Mouse (Mus musculus) fibroblast of lung, adult 2 months (primary cell): ENCODE data around the gene Nckap5.
"Not testable (repeated sequence)": the region's sequence is repeated elsewhere in the genome, so short reads cannot be mapped to it uniquely, and the experiment has no call there.

ENCODE experiments used
- DNase-seq: peaks from one replicate; pipeline ENCODE4 v3.0.0-alpha.2; 2011; ENCODE audit warnings: low read depth

Nckap5 gene

DNA sequence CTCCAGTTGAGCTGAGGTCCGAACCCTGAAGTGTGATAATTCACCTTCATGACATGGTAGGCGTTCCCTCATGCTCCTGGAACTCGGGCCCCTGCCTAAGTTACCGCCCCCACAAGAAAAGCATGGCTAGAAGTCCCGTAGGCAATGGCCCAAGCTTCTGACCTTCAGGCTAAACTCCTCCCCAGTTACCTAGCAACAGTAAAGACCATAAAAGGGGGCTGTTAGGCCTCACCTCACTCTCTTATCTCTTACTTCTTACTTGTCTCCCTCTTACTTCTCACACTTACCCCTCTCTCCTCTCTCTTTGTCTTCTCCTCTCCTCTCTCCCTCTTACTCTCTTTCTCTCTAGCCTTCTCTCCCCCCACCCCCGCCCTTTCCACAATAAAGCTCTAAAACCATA lies 811.9 kb downstream of the Nckap5 start:
- not testable (repeated sequence) for DNase-seq

DNA sequence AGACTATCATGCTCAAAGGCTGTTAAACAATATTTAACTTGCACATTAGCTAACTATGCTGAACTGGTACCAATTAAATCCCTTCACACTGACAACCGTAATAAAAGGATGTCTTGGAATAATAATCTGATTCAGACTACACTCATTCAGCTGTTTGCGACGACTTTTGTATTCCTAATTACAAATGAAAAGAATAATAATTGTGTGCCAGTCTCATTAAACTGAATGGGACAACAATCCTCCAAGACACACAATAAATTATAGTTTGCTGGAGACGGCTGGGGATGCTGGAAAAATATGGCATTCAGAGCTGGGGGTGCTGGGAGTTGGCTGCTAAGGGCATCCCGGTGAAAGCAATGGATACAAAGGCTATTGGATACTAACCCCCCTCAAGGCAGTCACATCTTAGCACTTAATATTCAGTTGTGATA lies 818.9 kb downstream of the Nckap5 start:
- DNase-seq = no peak

DNA sequence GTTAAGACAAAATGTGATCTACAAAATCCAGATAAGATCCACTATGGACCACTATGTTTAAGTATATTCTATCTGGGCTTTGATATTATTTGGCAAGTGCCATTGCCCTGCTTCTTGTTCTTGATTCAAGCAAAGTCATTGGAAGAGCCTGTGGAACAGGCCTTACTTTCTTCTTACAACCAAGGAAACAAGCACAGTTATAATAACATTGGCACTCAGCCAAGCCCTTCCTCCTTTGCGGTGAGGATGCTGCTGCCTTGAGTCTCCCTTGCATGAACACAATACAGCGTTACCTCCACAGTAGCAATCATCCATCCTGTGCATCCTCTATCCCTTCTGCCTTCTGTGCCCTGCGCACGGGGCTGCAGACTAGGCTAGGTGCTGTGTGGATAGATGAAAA lies 823.0 kb downstream of the Nckap5 start:
- no peak for DNase-seq

DNA sequence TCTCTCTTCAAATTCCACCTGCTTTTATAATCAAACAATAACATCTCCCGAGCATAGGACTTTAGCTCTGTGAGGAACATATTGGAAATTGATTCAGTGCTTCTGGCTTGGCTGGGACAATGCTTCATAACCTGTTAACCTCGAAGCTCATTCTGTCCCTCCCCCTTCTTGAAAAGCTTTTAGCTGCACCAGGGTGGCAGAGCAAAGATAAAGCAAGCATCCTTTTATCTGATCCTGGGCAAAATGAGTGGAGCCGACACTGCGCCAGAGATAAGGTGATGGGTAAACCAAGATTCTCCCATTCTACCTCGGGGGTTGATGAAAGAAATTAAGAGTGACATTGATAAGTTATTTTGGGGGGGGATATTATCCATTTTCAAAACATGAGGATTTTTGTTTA lies 824.9 kb downstream of the Nckap5 start:
- DNase-seq = no peak

DNA sequence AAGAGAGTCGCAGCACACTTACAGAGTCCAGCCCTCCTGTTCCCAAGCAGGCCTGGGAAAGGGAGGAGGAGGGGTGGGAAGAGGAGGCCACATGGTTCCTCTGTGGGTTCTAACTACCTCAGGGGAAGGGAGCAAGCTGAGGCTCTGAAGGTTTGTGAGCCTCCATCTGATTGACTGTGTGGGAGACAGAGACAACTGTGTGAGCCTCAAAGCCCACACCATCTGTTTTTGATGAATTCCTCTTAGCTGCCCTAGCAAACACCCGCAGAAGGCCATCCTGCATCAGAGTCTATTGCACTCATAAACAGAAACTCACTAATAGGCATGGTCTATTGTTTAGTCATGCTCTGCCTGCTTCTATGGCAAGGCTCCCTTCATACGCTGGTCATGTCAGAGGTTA lies 834.1 kb downstream of the Nckap5 start:
- no peak for DNase-seq

DNA sequence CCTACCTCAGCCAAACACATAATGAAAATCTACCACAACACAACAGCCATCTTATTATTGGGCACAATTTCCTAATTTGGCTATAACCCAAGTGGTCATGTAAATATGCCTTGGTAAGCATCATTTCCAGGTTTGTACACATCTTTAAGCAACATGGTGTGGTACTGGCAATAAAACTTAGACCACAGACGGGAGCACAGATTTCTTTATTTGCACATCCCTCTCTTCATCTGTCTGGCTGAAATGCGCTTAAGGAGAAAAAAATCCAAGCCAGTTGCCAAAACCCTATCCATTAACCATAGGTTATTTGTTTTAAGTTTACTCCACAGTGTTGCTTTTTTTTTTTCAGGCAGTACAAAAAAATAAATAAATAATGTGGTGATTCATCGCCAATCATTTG lies 842.8 kb downstream of the Nckap5 start:
- no peak for DNase-seq

DNA sequence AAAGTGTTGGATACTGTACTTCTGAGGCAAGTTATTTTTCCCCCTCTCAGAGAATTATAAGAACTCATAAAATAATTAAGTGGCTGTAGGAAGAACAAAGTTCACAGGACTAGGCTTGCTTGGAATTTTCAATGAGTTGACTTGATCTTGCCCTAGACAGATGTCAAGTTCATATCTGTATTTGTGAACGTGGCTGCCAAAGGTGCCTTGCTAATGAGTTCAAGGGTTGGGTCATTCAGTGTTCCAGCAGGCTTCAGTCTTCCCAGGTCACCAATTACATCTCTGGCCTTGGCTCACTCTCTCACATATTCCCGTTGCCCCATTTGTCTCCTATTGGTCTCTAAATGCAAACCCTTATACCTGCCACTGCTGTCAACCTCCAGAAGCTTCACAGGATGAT lies 846.0 kb downstream of the Nckap5 start:
- no peak for DNase-seq

DNA sequence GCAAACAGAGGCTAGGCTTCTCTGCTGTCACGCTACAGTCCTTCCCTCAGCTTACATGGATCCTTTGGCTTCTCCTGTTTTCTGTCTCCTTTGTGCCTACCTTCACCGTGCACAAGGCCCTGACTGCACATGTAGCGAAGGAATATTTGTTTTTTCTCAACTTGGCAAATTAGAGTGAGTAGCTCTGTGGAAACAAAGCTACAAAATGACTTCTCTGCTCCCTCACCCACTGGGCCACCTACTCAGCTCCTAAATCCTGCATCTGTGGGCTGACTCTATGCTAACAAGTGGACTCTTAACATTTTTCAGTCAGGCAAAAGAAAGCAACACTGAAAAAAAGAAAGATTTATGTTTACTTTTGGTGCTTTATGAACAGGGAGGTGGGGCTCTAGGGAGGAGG lies 856.0 kb downstream of the Nckap5 start:
- no peak for DNase-seq

DNA sequence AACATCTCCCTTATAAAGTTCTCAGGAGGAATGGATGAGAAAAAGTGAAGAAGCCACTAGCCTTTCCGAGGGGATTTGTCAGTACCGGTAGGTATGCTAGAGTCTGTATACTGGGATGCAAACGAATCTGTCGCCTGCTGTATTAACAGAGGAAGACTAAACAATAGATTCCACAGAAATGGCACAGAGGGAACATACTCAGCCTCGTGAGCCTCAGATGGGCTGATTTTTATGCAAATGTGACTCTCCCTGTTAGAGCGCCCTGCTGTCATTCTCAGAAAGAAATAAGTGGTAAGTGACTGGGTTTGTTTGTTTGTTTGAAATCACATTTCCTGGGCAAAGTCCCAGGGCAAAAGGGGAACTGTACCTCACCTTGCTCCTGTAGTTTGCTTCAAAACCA lies 858.7 kb downstream of the Nckap5 start:
- no peak for DNase-seq

DNA sequence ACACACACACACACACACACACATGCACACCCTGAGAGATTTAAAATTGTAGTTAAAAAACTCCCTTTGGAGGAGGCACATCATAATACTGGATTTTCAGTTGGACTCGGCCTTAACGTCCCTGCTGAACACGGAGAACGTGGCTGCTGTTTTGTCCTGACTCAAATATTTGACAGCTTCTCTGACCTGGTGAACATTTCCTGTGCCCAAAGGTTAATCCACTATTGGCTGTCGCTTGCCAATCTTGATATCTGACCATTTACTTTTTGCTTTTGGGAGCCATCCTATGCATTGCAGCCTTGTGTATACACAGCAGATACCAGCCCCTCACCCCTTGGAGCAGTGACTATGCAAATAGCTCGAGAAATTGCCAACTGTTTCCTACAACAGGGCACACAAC lies 862.9 kb downstream of the Nckap5 start:
- DNase-seq = no peak

DNA sequence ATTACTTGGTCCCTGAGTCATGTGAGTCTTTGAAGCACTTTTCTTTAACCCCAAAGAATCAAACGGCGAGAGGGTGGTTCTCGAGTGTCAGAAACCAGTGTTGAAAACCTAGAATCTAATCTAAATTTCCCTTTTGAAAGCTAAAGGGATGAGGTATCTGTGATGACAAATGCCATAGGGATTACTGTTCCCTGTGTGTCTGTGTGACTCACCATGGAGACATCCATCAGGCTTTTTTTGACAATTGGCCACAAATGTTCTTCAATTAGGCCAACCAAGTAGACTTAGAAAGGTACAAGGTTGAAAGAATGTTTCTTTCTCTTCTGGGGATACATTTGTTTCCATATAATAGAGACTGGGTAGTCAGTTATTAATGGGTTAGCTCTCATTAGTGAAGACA lies 879.6 kb downstream of the Nckap5 start:
- no peak for DNase-seq

DNA sequence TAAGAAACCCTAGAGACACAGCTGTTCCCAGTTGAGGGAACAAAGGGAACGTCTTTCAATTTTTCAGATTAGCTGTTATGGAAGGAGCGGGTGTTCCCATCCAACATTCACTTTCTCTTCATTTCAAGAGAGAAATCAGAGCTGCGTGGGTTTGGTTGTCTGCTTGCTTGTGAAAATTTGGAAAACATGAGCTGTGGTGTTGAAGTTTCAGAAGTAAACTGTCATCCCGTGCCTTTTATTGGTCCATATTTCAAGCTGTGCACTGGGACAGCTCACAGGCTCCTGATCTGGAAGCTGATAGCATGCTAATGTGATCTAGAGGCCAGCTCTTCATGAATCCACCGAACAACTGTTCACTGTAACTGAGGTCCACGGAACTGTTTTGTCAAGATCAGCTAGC lies 881.5 kb downstream of the Nckap5 start:
- DNase-seq = no peak

DNA sequence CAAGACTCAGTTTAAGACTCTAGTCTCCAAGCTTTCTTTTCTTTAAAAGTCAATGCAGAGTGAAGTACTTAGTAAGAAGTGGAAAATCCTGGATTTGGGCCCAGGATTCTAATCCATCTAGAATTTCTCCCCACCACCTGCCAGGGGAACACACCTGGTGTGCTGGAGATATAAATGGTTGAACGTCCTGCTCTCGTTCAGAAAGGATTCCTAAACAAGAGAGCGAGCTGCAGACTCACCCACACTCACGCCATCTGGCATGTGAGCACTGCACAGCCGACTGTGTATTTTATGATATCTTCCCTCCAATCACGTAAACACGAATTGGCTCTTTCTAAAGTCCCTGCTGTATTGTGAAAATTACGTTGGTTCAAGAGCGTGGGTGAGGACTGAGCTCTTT lies 885.5 kb downstream of the Nckap5 start:
- DNase-seq = no peak

DNA sequence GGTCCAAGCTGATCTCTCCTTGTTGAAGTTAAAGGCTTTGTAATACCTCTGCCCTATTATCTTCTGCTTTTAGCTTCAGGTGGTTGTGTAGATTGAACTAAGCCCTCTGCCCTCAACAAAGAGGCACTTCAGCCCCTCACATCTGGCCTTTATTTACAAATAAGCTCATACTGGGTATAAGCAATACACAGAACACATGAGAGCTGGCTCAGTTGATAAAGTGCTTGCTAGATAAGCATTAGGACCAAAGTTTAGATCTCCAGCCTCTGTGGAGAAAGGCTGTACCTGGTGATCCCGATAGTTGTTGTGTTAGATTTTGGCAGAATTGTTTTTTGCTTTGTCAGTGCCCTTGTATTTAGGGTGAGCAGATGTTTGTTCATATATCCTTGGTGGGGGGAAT lies 887.3 kb downstream of the Nckap5 start:
- no peak for DNase-seq

DNA sequence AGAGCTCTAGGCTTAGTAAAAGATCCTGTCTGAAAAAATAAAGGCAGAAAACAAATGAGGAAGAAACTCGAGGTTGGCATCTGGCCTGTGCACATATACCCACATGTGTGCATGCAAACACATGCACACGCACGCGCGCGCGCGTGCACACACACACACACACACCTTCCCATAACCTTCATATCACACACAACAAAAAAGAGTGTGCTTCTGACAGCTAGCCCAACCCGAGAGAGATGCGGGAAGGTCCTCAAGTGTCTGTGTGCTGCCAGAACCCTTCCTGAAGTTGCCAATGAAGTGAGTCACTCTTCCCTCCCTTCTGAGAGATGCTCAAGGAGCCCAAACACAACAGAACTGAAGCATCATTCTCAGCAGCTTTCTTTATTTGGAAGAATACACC lies 905.1 kb downstream of the Nckap5 start:
- DNase-seq = no peak

DNA sequence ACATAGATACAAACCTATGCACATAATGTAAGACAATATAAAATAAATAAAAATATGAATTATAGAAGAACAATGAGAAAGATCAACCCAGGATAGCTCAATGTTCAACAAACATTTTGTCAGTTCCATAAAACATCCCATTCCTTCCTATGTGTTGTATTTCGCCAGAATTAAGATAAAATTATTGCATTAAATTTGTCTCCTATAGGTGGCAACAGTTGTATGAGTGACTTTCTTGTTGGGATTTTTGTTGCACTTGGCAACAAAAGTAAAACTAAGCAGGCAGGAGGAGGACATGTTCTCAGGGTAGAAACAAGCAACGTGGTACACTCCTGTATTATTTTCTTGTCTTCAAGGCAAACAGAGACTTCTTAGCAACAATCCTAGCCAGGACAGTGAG lies 907.5 kb downstream of the Nckap5 start:
- DNase-seq = no peak

DNA sequence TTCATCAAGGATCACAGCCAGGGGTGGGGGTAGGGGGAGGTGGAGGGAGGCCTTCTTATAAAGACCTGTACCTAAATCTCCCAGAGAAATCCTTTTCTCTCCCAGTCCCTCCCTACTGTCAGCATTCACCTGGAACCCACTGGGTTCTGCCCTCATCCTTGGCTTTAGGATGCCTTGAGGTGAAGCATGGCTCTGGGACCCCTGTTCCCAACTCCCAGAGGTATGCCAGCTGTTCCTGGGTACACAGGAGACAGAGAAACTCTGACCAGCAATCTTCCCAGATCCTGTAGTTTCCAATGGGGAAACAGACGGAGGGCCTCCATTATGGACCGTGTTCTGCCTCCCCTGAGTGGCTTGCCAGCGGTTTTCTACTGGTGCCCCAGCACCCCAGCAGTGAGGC lies 909.9 kb downstream of the Nckap5 start:
- no peak for DNase-seq

DNA sequence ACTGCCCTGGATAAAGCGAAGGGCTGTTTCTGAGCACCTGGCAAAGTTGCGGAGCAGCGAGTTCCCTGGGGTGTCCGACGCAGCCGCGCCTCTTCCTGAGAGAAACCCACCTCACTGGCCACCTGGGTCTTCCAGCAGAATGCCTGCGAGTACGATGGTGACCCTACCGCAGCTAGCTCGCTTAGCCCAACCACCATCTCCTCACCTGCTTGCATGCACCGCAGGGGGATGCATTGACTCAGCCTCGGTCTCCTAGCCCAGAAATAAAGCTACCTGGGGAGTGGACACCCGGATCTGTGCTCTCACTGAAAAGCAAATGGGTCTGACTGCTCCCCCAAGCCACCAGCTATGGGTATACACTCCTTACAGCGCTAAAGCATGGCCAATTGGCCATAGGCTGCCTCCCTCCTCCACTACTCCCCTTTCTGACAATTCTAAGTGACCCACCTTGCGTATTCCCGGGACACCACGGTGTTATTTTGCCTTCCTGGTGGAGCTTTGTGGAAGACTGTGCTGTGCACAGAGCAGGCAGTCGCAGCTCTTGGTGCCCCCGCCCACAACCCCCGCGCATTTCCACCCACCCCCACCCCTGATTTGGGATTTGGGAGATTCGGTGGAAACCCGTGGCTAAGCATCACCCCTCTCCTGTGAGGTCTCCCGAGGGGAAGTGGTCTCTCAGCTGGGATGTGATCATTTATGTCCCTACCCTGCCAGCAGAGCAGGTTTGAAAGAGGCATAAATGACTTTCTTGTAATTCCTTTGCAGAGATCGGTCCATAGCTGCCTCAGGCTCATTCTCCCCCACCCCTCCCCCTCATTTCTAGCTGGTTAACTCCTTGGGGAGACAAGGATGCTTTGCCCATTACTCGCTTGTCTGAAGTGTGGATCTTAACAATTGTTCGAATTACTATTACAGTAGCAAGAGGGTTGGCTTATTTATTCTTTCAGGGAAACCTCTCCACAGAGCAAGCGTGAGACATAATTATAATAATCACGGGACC lies 917.7 kb downstream of the Nckap5 start, which contains the start of gene Lypd1:
TSS of gene Lypd1 (minus strand) at position 501 of the 1,000 bp plus-strand sequence.
- DNase-seq = no peak

DNA sequence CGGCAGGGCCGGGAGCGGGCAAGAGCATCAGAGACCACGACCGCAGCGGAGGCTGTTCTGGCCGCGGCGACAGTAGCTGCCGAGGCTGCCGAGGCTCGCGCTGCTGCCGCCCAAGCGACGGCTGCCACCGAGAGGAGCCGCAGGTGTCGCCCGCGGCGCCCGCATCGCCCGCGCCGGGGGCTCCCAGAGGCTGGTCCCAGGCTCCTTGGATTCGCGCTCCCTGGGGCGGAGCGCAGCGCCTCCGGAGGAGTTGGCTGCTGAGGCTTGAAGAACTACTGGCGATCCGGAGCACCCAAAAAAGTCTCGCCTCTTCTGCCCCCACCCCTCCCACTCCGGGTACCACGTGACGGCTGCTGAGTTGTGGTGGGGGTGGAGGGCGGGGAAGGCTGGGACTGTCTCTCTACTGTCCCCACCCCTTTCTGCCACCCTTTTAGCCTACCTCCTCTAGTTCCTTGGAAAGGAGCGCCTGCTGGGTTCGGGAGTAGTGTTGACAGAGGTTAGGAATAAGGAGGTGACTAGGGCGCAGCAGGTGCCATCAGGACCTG lies 918.6 kb downstream of the Nckap5 start:
- DNase-seq = no peak

DNA sequence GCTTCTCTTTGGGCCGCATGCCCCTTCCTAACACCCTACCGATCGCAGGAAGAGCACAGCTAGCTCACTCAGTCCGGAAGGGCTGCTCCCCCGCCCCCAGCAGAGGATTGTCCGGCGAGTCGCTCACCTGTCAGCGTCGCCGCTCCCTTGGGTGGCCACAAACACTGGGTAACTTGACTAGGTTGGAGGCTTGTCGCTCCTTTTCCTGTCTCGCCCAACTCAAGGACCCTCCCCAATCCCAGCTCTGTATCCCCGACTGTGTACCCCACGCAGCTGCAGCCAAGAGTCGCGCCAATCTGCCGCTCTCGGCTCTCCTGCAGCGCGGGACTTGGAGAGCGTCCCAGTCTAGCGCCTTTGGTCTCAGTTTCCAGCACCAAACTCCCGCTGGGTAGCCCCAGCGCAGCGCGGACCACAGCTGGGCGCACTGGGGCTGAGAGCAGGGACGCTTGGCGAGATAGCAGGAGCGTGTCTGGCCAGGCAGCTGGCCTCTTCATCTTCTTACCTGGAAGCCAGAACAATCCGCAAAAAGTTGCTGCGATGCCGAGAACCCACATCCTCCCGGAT lies 919.2 kb downstream of the Nckap5 start:
- no peak for DNase-seq

DNA sequence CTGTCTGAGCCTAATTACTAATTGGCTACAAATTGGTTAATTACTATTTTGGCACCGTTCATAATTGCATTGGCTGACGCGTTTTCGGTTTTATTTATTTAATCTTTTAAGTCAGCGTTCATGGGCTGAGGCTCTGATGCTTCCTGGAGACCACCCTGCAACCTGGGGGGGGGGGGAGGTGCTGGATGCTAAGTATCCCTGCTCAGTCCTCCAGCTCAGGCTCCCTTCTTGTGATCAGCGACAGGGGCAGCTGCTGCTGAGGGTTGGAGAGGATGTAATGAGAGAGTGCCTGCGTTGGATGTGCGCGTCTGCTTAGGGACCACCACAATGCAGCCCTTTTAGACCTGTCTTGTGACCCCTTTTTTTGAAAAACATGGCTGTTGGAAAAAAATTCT lies 919.7 kb downstream of the Nckap5 start:
- DNase-seq = no peak

DNA sequence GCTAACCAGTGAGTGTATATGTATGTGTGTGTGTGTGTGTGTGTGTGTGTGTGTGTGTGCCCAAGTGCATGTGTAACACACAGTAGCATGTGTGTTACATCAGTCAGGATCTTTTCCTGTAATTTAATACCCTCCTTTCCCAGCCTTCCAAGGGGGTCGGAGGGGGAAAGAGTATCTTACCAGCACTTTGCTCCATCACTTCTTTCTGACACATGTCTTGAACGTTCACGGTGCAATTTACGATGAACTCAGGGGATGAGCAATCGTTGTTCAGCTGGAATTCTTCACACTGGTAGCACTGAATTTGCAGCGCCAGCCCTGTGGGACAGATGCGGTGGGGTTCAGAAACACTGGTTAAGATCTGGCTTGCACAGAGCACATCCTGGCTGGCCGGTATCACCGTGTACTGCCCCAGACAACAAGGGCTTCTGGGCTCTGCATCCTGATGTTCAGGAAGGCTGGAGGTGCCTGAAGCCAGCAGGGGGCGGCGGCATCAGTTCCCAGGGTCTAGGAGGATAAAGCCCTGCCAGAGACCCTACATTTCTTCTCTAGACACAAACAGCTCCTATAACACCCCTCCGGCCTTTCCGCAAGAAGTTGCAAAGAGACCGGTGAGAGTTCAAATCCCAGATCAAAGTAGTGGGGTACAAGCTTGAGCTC lies 920.3 kb downstream of the Nckap5 start:
- DNase-seq = no peak

DNA sequence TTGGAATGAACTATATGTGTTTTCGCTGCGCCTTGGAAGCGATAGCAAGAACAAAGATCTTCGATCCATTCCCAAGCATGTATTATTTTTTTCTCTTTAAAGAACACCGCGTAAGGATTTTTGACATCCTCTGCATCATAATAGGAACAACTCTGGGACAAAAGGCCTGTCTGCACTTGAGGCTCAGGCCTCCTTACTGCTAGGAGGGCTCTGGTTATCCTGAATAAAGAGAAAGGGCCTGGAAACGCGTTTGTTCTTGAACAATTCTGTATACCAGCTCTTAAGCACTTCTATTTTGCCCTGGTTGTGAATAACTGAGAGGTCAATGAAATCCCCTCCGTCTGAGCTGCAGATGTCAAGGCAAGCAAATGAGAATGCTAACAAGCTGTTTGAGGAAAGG lies 937.4 kb downstream of the Nckap5 start:
- no peak for DNase-seq
